Mouse (Mus musculus) frontal cortex, postnatal 25 days (tissue): ENCODE results near the gene Ercc1.

Source experiments
- DNase-seq, 2 experiments: peaks; one replicate each; pipeline ENCODE4 v3.0.0; 2022; ENCODE audit warnings: low spot score in 2 of 2

Ercc1 gene

DNA sequence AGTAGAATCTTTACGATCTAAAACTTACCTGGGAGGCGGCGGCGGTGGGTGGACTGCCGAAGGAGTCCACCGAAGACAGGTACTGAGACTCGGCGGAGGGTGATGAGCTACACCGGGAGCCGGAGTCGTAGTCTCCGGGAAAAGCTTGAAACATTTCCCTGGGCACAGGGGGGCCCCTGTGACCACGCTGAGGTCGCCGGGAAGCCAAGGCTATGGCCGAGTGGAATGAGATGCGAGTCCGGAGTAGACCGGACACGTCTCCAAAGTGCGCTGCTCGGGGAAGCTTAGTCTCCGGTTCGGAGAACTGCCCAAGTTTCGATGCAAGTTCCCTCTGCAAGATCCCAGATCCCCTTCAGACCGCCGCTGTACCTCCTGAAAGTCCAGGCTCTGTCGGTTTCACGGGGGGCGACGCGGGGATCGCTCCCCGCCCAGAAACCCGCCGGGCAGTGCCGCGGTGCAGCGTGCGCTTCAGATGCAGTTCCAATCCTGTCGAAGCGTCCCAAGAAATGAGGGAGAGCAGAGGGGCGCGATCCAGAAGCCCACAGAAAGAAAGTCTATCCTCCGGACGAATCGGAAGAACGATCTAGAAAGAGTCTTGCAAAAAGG lies 35.2 kb upstream of the Ercc1 start:
- DNase-seq: no peak

DNA sequence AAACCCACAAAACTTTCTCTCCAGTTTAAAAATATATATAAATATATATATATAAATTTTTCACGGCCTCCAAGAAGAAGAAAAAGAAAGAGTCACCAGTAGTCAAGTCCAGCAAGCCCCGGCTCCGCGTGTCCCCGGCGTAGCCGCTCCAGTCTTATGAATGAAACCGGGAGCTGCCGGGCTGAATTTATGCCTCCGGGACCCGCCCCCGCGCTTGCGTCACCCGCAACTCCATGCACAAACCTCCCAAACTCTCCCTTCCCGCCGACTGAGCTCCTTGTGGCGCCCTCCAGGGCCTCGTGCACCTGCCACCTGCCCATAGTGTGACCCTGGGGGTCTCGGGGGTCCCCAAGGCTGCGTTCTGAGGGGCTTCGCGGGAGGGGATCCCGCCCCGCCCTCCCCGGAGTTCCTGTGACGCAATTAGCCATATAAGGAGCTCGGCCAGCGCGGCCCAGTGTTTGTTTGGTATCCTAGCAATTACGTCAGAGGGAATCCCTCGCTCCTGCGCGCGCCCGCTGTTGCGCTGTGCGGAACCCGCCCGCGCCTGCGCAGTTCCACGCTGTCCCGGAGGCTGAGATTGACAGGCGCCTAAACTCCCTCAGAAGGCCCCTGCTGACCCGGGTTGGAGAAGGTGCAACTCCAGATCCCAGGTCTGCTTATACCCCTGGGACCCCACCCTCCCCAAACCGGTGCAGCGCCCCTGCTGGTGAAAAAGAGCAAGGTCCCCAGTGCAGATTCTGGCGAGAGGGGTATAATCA lies 34.5 kb upstream of the Ercc1 start, which contains the start of gene Fosb:
Fosb (minus strand) TSS at position 168 of the 758 bp plus-strand sequence.
- DNase-seq: peak; percentile 89 to 95

DNA sequence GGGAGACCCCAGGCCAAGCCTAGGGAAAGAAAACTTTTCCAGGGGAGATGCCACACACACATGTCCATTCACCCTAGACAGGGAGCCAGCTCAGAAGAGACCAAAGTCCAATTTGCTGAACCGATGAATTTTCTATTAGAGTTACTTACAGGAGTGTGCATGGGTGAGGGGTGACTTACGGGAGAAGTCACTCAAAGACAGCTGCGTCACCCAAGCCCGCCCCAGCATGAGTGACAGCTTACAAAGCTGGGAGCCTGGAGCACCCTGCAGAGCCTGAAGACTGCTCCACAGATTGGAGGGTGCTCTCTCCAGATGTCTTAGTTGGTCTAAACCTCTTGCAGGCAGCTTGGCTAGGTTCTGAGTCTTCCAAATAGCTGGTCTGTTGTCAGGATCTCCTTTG lies 32.6 kb upstream of the Ercc1 start:
- no peak for DNase-seq

DNA sequence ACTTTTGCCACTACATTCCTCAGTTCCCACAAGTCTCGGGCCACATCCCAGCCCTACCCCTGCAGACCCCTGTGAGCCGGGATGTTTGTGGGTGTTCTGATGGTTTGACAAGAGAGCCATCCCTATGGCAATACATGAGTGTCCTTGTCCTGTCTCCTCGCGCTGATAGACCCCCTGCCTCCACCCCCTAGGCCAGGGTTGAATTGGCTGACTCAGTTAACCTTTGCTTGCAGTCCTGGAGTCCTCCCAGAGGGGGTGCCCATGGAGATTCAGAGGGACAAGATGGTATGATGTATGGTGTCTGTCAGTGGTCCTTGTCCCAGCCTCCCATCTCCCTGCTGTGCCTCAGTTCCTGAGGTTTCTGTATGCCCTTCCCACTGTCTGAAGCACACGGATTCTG lies 30.5 kb upstream of the Ercc1 start:
- DNase-seq: no peak

DNA sequence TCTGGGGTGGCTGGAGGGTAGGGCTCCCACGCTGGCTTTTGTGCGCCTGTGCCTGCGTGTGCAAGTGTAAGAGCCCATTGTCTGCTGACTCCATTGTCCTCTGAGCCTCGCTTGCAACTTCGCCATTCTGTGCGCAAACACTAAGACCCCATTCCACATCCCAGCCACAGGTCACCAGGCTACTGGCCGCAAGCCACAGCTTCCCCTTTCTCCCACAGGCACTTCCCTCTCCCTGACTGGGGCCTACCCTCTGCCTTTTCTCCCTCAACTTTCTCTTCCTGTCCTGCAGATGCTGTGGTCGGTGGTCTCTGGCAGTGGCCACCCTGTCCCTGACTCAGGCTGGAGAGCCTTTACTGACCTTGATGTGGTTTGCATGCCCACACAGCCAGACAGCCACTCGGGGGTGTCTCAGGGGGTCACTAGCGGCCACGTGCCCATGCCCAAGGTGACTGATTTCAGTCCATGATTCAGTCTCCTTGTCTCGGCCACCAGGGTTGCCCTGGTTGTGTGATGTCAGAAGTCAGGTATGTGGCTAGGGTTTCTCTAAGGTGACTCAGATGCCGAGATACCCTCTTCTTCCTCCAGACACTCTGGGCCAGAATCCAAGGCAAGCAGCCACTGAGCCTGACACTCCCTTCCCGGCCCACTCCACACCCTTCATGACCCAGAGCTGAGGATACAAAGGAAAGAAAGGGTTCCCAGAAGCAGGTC lies 28.0 kb upstream of the Ercc1 start:
- DNase-seq: no peak

DNA sequence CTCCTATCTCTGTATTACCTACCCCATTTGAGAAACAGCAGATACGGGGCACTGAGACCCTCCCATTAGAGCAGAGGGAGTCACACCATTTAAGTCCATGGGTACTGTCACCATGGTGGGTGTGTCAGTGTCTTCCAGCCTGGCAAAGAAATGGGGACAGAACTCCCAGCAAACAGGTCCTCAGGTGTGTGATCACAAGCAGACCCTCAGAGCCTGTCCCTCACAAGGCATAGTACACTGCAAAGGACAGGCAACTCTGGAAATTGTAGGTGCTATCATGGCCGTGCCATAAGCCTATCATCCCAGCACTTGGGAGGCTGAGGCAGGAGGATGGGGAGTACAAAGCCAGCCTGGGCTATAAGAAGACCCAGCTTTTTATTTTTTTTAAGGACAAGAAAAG lies 26.4 kb upstream of the Ercc1 start:
- DNase-seq: no peak

DNA sequence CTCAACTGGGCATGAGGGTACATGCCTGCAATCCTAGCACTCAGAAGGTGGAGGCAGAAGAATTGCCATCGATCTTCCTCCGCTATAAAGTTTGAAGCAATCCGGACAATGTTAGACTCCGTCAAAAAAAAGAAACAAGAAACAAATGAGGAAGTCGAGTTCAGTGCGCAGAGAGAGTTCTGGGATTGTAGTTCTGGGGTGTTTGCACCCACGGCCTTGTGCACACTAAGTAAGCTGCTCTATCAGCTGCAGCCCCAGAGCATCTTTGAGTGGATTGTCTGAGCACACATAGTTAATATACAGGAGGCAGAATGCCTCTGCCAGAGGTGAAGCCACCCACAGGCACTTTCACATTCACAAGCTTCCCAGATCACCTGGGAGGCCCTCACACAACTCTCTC lies 25.9 kb upstream of the Ercc1 start:
- no peak for DNase-seq

DNA sequence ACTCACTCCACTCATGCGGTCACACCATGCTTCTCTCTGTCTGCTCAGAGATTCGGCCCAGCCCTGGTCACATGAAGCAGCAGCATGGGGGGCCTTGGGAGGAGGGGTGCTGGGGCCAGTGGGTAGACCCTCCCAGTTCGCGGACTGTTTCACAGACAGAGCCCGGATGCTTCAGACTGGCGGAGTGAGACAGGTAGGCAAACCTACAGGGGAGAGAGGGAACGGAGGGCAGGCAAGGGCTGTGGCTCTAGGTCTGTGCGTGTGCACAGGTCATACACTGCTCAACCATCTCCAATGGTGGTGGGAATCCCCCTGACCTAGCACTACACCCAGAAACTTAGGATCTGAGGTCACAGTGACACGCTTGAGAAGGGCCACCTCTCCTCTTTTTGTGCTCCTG lies 25.1 kb upstream of the Ercc1 start:
- no peak for DNase-seq

DNA sequence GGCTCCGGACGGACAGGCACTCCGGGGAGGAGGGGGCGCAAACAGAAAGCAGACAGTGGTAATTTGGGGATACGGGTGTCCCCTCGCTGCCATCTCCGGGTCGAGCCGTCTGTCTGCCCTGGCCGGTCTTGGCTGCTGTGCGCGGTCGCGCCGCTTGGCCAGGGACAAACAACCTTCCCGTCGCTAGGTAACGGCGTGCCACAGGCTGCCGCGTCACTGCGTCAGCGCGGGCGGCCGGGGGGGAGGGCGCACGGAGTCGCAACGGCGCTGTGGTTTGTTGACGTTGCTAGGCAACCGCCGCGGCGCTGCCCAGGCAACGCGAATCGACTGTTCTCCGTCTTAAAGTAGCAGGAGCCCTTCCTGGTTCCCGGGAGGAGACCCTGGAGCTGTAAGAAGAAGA lies 24.7 kb upstream of the Ercc1 start:
- peak; percentile 82 to 87 for DNase-seq

DNA sequence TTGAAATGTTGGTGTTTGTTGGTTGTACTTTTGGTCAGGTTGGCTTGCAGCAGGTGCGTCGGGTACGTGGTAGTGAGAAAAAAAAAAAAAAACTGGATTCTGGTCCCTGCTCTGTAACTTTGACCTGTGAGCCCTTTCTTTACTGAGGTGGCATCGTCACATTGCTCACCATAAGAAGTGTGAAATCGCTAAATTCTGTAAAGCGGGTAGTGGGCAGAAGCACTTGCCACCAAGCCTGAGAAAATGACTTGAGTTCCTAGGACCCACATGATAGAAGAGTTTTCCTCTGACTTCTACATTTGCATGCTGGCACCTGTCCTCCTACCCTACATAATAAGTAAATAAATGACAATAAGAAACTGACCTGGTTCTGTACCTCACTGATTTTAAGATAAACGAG lies 23.9 kb upstream of the Ercc1 start:
- DNase-seq: no peak

DNA sequence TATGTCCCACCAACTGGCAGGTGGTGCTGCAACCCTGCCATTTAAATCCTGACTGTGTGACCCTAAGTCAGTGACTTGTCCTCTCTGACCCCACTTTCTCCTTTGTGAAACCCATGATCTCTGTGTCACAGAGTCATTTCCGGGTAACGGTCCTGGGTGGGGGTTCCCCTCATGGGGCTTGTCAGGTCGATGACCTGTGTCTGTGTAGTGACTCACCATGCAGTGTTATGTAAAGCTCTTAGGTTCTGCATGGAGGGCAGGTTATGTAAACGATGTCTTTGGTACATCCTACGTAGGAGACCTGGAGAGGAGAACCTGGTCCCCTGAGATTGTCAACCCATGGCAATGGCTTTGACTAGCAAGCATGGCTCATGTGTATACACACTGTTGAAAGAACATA lies 23.1 kb upstream of the Ercc1 start:
- DNase-seq: no peak

DNA sequence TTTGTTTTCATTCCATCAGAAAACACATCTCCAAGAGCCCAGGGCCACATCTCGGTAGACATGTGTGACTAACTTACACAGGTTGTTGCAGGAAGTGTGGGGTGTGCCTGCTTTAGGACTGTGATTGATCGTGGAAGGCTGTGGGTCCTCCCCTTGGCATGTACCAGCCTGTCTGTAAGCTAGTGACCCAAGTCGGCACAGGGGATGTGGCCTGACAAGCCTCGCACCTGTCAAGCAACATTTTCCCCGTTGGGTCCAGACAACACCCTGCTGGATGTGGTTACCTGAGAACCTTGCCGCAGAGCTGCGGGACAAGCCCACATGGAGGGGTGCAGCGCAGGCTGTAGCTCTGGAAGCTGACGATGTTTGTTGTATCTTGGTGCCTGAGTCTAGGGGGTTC lies 22.1 kb upstream of the Ercc1 start:
- no peak for DNase-seq

DNA sequence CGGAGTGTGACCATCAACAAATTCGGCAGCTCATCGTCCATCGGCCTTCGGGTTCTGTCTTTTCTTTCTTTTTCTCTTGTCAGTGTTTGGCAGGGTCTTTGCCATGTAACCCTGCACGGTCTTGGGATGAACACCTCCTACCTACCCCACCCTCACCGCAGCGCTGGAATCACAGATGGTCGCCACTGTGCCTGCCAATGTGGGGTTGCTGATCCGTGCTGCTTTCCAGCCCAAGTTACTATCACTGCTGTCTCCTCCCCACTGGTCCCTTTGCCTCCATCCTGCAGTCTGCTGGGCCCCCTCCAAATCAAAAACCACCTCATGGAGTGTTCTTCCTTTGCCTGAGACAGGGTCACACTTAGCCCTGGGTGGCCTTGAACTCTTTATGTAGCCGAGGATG lies 20.4 kb upstream of the Ercc1 start:
- no peak for DNase-seq

DNA sequence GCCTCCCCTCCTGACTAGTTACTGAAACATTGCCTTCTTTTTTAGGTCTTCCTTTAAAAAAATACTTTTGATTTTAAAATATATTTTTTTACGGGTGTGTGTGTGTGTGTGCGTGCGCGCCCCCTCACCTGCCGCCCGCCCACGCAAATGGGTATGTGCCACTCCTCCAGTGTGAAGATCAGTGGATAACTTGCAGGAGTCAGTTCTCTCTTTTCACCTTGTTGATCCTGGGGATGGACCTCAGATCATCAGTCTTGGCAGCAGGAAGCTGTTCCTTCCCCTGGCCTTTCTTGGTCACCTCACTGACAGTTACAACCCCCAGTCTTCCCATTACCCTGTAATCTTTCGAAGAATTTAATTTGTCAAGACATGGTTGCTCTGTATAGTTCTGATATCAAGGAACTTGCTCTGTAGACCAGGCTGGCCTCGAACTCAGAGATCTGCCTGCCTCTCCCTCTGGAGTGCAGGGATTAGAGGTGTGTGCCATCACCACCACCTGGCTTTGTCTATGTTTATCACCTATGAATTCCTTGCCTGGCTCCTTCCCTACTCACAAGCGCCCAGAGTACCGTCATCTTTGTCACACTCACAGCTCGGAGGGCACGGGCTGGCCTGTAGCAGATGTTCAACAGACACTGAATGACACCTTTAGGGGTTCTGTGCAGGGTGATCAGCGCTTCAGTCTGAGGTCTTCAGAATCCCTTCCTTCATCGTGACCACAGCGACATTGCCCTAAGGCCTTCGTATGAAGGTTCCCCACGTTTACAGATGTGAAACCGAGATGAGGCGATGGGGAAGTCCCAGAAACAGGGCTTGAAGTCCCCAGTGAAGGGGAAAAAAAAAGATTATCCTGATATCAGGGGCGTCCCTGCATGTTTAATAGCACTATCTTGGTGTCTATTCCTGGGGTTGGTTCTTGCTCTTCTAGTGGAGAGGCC lies 19.0 kb upstream of the Ercc1 start:
- DNase-seq: no peak

DNA sequence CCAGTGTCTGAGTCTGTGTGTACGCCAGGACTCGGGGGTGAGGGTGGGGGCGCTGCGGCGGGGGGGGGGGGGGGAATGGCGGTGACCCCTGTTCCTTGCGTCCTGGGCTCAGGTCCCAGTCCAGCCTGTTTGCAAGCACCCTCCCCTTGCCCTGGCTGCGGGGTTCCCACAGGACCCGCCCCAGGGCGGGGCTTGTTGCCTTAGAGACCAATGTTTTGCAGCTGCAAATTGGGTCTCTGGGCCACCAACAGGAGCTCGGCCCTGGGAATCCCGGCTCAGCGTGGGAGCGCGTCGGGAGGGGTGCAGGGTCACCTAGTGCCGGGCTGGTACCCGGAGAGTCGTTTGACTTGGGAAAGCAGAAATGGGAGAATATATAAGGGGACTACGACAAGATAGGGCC lies 18.2 kb upstream of the Ercc1 start:
- no peak for DNase-seq

DNA sequence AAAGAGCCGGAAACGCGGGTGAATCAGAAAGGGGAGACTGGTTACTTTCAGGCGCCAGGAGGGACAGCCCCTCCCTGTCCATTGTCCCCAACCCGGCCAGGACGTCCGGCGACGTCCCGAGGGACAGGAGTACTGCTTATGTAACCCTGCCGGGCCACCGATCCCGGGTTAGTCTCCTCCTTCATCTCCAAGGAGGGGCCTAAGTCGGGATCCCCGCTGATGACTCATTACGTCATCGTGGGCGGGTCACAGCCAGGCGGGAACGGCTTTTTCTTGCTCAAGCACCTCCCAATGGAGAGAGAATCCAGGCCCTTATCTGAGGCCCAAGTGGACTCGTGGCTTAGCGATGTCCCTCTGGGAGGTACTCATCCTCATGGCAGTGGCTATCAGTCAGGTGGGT lies 17.4 kb upstream of the Ercc1 start:
- peak; percentile 64 to 80 for DNase-seq

DNA sequence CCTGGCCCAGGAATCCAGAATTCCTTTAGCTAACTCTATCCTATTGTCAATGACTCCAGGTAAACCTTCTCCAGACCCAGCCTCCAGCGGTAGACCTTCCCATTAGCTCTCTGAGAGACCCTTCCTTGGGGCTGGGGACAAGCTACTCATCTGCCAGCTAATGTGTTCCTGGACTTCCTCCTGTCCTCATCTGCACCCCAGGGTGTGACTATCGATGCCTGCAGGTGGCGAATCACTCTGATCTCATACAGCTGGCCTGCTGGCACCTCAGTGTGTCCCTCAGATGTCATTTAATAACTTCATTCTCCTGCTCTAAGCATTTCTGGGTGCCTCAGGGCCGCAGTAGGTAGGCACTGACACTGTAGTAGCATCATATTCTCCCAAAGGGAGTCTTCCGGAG lies 16.8 kb upstream of the Ercc1 start:
- no peak for DNase-seq

DNA sequence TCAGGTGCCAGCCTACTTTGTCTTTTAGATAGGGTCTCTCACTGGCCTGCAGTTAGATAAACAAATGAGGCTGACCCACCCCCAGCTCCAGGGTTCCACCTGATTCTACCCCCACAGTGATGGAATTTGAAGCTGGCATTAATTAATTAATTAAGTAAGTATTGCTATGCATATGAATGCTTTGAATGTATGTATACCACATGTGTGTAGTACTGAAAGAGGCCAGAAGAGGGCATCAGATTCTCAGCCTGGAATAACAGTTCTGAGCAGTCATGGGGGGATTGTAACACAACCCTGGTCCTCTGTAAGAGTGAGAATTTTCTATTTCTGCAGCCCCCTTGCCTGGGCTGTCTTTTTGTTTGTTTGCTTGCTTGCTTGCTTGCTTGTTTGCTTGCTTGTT lies 16.2 kb upstream of the Ercc1 start:
- no peak for DNase-seq

DNA sequence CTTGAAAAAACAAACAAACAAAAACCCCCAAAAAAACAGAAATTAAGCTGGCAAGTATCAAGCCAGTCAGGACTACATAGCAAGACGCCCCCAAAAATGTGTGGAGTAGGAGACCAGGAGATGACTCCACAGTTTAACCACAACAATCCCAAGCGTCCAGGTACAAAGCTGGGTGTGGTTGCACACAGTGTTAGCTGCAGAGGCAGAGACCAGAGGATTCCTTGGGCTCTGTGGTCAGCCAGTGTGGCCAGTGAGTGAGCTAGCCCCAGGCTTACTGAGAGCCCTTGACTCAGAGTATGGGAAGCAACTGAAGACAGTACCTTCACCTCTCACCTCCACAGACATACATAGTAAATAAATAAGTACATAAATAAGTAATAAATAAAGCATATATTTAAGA lies 12.7 kb upstream of the Ercc1 start:
- no peak for DNase-seq

DNA sequence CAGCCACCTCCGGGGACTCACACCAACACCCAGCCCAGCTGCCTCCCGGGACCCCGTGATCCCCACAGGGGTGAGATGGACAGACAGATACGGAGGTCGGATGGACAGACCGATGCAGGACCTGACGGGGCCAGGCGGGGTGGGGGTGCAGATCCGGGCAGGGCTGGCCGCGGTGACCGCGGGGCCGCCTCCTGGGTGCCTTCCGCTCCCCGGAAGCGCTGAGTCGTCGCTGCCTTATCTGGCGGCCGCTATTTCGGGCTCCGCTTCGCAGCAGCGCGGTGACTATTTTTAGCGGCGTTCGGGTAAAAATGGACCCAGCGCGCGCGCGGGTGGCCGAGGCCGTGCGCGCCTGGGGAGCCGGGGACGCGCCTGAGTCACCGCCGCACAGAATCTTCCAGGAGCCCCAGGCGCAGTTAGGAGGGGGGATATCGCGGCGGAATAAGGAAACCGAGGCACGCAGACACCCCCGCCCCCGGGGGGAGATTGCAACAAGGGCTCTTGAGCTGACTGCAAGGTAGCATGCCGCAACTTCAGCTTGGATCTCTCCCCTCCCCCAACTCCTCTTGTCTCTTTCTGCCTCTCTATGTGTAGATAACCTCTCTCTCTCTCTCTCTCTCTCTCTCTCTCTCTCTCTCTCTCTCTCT lies 11.7 kb upstream of the Ercc1 start:
- DNase-seq: peak; percentile 68 to 74

DNA sequence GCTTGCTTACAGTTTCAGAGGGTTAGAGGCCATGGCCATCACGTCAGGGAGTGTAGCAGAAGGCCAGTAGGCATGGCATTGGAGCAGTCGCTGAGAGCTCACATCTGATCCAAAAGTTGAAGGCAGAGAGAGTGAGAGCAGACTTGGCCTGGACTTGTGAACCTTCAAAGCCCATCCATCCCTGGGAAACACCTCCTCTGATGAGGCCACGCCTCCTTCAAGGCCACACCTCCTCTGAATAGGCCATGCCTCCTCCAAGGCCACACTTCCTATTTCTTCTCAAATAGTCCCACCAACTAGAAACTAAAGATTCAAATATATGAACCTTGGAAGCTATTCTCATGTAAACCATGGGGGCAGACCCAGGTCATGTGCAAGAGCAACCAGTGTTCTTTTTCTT lies 9.0 kb upstream of the Ercc1 start:
- DNase-seq: no peak

DNA sequence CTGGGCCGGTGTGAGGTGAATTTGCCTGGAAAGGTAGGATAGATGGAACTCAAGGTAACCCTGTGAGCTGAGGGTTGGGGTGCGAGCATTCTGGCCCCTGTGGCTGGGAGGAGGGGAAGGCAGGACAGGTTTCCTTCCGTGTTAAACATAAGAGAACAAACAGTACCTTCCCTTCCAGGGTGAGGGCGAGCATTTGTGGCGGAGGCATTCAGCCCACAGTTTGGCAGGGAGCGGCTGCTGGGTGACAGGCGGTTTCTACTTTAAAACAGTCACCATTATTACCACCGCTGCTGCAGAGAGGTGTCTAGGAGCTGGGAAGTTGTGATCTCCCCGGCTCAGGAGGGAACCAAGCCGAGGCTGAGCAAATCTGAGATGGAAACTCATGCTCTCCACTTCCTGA lies 7.5 kb upstream of the Ercc1 start:
- DNase-seq: no peak
